Mouse (Mus musculus): ENCODE data around the gene Spata31d1b.
"Not testable (repeated sequence)": the region's sequence is repeated elsewhere in the genome, so short reads cannot be mapped to it uniquely, and the experiment has no call there.

Spata31d1b gene

DNA sequence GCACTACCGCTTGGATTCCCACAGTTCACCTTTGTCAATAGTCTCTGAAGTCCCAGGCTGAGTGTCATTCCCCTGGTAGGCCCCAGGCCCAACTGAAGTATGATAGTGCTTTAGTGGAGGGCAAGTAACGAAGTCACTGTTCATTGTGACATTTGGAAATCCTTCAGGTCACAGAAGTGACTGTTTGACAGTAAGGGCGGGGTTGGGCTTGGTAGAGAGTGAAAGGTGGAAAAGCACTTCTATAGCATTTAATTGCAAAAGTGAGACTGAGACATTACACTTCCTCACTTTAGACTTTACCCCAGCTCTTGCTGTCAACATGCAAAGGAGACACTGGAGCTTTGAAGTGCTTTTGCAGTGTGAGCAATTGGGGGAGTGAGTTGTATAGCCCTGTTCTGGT lies 18.1 kb upstream of the Spata31d1b start, which contains the start of gene 4921517D22Rik:
TSS of gene 4921517D22Rik (minus strand) at position 101 of the 400 bp plus-strand sequence.
- no peak for DNase-seq (ENCODE audit: low read depth, low spot score)

DNA sequence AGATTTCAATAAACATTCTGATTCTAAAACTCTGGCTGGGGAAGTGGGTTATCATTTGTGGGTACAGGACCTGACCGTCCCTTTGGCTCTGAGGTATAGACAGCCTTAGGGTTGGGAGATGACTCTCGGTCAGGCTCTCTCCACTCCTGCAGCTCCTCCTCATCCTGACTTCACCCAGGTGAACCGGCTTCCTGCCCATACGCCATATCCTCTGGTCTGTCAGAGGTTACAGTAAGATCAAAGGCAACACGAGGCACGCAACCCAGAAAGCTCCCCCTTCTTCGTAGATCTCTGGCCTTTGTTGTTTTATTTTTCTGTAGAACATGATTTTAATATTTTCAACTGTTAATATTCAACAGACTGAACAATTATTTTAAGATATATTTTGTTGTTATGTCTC lies 16.3 kb upstream of the Spata31d1b start:
- peak; percentile 51 for DNase-seq (ENCODE audit: low read depth, low spot score)

DNA sequence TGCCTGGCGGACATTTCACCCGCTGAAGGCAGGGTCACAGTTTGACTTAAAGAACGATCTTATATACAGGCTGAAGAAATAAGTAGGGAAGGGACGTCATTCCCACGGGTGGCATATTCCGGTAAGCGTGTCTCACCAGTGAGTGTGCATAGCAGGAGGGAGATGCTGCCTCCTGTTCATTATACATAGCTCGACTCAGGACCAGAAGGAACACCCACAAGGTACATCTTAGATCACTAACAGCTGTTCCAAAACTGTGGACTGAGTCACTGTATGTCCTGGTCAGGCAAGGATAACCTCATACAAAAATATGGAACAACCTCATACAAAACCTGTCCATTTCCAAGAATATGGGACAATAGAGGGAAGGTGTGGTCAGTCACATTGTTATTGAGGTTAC lies 13.0 kb upstream of the Spata31d1b start:
- no peak for DNase-seq (ENCODE audit: low read depth, low spot score)

DNA sequence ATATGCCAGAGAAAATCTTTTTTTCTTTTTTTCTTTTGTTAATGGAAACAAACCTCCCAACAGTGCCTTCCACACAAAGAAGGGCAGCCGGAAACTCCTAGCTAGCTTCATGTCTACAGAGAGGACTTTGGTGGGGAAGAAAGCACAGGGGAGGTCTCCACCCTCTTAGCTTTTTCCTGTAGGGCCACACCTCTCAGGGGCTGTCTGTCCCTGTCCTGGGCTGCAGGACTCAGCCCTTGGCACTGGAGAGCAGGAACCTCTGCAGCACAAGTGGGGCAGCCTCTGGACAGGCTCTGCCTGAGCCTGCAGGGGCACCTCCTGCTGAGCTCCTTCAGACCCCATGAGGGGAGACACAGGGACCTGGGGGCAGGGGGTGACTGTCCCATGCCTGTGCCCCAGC lies 11.9 kb upstream of the Spata31d1b start:
- not testable (repeated sequence) for DNase-seq (ENCODE audit: low read depth, low spot score)

DNA sequence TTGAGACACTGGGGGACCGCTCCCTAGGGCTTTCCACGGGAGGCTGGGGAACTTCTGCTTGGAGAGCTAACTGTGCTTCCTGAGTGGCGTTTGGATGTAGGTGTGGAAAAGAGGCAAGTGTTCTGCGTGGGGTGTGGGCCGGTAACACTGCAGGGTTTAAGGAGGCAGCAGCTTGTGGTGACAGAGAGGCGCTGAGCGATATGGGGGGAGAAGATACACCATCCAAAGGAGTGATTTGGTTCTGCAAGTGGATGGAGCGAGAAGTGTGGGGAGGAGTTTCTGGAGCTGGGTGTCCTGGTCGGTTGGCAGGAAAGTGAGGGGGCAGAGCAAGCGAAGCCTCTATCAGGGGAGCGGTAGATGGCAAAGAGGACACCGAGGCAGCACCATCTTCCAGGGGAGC lies 8.6 kb upstream of the Spata31d1b start:
- DNase-seq (ENCODE audit: low read depth, low spot score): no peak

DNA sequence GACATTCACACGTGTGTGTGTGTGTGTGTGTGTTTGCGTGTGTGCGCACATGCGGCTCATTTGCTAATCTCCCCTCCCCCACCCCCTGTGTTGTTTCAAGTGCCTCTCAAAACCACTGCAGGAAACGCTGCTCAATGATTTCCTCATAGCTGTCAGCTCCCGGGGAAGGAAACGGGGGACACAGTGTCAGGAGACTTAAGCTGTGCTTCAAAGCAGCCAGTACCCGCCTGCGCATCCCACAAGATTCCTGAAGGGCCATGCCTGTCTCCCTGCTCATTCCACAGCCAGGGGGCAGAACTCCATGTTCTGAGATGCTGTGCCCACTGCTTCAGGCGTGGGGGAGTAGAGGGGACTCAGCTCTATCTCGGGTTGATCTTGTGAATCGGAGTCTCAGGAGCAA lies 7.5 kb upstream of the Spata31d1b start:
- peak; percentile 80 for DNase-seq (ENCODE audit: low read depth, low spot score)

DNA sequence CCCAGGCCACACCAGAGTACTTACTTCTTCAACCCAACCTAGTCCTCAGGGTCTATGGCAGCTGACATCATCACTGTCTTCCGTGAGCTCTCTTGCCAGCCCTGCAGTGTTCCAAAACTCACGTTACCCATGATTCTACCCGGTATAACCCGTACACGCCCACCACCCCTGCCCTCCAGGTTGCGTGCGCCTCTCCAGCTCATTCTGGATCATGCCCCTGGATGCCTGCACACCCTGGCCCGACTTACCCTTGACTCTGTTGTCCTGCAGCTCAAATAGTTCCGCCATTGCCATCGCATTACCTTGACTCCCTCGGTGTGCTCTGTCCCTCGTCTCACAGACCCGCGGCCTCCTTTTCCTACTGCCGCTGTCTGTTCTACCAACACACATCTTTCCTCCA lies 1.9 kb upstream of the Spata31d1b start, which contains the start of gene Spata31d1a:
TSS of gene Spata31d1a (minus strand) at position 101 of the 400 bp plus-strand sequence.
- DNase-seq (ENCODE audit: low read depth, low spot score): no peak

DNA sequence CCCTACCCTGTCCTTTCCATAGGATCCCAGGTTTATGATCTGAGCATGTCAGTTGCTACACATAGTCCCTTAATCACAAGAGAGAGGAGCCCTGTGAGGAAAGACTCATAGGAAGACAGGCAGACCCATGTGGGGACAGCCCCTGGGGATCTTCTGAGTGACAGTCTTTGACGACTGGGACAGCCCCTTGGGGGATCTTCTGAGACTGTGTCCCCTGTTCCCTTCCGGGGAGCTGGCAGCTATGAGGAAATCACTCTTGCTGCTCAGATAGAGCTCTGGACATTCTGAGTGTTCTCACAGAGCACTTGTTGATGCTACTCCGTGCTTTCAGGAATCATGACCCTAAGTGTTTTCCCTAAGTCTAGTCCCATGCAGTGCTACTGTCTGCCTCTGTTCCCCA lies 1.6 kb downstream of the Spata31d1b start:
- DNase-seq (ENCODE audit: low read depth, low spot score): peak; percentile 42

DNA sequence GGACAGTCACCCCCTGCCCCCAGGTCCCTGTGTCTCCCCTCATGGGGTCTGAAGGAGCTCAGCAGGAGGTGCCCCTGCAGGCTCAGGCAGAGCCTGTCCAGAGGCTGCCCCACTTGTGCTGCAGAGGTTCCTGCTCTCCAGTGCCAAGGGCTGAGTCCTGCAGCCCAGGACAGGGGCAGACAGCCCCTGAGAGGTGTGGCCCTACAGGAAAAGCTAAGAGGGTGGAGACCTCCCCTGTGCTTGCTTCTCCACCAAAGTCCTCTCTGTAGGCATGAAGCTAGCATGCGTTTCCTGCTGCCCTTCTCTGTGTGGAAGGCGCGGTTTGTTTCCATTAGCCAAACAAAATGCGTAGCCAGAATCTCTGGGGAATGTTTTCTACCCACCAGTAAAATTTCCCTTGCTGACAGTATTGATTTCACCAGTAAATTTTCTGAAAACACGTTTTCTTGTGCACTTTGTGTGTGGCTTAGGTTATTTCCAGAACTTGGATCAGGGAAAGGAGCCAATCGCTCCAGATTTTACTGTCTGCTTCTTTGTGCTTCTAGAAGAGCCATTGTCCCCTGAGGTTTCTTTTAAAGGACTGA lies 6.9 kb downstream of the Spata31d1b start:
- DNase-seq (ENCODE audit: low read depth, low spot score): peak; percentile 24

DNA sequence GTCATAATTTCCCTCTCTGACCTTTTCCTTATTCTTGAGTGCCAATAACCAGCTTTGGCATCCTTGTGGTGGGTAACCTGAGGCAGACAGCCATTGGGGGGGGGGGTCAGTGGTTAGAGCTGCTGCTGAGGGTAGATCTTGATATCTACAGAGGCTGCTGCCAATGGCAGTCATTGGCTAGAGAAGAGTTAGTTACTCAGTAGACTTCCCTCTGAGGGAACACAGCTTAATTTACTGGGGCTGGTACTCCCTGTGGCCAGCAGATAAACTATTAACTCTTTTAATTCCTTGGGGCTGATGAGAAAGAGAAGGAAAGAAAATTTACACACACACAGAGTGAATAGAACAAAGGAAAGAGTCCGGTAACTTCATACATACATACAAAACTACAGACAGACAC lies 7.4 kb downstream of the Spata31d1b start:
- no peak for DNase-seq (ENCODE audit: low read depth, low spot score)

DNA sequence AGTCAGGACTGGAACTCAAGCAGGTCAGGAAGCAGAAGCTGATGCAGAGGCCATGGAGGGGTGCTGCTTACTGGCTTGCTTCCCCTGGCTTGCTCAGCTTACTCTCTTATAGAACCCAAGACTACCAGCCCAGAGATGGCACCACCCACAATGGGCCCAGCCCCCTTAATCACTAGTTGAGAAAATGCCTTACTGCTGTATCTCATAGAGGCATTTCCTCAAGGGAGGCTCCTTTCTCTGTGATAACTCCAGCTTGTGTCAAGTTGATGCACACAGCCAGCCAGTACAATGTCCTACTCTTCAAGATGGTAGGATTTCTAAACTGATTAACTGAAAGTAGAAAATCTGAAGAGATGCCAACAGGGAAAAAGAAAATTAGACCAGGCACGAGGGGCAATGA lies 10.0 kb downstream of the Spata31d1b start:
- not testable (repeated sequence) for DNase-seq (ENCODE audit: low read depth, low spot score)

DNA sequence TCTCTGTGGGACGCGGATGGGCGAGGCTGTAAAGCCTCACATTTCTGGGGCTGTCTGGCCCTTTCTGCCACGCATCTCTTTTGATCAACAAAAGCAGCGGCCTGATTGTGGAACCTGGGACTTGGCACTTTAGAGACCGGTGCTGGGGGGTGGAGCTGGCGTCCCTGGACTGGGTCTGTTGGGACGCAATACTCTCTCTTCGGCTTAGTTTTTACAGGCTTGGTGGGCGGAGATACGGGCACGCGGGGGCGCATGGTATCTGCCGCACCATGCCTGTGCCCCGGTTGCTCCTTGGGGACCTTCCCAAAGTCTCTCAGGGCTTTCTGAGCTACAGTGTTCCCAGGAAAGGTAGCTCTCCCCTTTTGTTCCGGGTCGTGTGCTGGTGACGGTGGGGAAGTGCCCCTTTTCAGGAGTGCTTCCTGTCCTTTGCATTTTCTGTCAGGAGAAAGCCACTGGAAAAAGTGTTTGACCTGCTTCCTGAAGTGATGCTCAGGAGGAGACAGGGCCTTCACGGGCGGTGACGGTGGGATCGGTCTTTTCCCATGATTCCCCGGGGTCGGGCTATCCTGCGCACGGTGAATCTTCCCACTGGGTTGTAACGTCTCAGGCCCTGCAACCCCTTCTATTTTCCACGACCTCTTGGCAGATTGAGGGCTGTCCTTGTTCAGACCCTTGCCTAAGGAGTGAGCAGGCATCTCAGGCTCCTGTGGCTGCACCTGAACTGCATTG lies 14.2 kb downstream of the Spata31d1b start:
- DNase-seq (ENCODE audit: low read depth, low spot score): no peak

DNA sequence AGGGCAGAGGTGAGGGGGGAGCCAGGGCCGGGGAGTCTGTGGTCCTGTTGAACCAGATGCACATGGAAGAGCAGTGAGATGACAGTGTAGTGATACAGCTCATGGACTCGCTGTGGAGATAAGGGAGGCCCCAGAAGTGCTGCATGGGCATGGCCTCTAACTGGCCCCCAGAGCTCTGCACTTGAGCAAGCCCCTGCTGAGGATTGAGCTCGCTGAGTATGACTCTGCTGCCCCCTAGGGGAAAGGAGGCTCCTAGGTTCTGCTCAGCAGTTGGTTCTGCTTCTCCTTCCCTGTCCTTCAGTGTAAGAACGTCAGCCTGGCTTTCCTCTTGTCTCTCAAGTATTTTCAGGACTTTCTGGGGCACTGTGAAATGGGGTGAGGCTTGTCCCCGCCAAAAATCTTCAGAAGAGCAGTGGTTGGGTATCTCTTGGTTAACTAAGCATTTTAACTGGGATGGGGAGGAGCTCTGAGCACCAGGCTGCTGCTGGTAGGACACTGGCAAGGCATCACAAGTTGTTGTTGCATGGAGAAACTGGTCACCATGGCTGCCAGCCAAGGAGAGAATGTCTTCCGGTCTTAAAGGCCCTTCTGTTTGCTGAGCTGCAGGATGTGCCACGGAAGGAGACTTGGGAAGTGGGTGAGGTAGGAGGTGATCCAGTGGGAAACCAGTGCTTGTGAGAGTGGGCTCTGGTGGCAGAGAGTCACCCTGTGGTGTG lies 16.5 kb downstream of the Spata31d1b start:
- peak; percentile 75 for DNase-seq (ENCODE audit: low read depth, low spot score)

DNA sequence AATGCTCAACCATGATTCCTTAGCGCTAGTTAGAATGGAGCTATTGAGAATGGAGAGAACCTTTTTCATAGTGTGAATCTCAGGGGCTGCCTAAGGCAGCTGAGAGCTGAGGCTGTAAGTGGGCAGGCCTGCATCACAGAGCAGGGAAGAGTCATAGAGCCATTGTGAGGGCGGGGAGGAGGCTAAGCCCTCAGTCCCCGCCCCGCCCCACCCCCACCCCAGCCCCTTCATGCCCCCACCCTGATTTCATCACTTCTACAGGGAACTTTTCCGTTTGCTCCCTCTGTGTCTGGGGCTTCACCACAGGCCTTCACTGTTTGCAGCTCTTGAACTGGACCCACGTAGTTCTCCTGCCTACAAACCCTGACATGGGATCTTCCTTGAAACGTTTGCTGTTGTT lies 19.6 kb downstream of the Spata31d1b start, which contains the start of gene Spata31d1d:
TSS of gene Spata31d1d (minus strand) at position 101 of the 400 bp plus-strand sequence.
- no peak for DNase-seq (ENCODE audit: low read depth, low spot score)

DNA sequence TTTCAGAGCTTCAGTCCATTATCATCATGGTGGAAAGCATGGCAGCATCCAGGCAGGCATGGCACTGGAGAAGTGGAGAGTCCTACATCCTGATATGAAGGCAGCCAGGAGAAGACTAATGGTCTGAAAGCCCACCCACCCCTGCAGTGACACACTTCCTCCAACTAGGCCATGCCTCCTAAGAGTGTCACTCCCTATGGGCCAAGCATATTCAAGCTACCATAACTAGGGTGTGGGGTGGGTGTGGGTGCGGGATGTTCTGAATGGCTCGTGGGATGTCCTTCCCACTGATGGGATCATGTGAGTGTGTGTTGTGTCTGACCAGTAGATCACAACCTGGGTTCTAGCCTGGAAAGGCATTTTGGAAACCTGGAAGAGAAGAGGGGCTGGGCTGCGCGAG lies 21.9 kb downstream of the Spata31d1b start:
- no peak for DNase-seq (ENCODE audit: low read depth, low spot score)

DNA sequence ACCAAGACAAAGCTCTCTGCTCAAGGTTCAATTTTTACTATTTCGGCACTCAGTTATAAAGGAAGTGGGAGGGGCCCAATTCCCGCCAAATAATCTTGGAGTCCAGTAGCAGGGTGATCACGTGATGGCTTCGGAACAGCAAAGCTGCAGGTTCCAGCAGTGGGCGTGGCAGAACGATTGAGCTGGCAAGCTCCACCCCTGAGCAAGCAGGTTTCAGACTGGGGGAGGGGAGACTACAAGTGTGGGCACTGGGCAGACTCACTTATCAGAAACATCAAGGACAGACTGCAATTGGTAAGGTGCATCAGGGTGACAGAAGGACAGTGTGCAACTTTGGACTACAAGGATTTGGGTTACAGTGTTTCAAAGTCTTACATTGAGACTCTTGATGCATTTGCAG lies 22.3 kb downstream of the Spata31d1b start:
- not testable (repeated sequence) for DNase-seq (ENCODE audit: low read depth, low spot score)

DNA sequence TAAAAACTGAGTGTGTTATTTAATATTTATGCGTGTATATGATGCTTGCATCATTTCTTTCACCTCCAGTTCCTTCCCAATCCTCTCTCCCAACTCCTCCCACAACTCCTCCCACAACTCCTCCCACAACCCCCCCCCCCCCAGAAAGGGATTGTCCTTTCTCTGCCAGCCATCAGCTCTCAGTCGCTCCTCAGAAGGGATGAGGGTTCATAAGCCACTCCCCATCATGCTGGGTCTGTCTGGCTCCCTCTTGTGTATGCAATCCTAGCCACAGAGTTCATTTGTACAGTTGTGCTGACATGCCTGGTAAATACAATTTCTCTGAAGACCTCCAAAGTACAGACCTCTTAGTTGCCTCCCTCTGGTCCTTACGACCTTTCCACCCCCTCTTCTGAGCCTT lies 23.1 kb downstream of the Spata31d1b start:
- peak; percentile 20 for DNase-seq (ENCODE audit: low read depth, low spot score)

DNA sequence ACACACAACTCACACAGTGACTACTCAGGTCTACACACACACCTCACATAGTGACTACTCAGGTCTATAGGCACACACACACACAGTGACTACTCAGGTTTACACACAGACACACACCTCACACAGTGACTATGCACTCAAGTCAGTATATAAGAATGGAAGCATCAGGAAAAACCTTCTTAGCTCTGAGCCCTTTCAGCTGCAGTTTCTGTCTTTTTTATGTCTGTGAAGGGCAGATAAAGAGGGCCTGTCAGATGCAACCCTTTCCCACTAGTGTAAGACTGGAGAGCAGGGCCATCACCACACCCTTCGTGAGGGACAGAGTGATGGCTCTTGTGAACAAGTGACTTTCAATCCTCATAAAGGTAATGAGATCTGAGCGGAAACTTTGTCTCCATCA lies 26.4 kb downstream of the Spata31d1b start:
- no peak for DNase-seq (ENCODE audit: low read depth, low spot score)

DNA sequence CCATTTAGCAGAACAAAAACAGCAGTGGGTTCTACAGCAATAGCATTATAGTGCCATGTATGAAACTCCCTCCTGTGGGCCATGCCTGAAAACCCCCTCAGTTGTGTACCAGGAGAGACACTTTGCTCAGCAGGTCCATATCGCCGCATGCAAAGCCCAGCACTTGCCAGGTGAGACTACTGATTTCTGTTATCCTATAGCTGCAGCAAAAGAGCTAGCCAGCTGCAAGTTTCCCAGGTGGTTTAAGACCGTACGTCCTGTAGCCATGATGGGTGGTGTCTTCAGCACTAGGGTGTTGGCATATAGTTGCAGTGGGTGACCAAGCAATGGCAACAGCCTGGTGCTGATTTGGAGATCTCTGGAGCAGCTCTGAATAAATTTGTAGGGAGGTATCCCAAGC lies 27.3 kb downstream of the Spata31d1b start:
- DNase-seq (ENCODE audit: low read depth, low spot score): no peak

DNA sequence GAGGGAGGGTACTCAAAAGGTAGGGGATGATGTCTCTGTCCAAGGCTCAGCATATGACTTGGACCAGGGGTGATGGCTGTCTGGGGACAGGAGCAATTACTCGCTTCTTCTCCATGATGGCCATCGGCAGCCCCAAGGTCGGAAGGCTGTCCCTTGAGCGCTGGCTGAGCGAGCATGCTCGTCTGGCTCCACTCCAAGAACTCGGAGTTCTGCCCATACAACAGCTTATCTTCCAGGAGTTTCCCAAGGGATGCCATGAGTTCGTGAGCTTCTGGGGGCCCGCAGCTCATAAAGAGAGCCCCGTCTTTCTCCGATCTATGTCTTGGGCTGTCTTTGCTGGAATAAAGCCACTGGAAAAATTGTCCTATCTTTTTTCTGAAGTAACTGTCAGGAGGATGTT lies 29.0 kb downstream of the Spata31d1b start:
- DNase-seq (ENCODE audit: low read depth, low spot score): no peak

DNA sequence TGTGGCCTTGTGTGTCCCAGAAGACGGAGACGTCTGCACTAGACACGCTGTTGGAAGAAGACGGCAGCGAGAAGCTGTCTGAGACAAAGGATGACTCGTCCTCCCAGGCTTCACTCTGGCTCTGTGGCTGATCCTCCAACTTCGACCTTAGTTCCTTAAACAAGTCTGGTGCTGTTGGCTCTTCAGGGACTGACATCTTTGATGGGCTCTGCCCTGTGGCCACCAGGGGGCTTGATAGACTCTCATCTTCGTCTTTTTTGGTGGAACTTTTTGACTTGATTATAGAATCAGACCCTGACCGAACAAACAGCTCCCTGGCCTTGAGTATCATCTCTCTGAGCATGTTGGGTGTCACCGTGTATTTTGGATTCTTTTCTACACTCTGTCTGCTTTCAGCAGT lies 29.6 kb downstream of the Spata31d1b start:
- DNase-seq (ENCODE audit: low read depth, low spot score): peak; percentile 12

DNA sequence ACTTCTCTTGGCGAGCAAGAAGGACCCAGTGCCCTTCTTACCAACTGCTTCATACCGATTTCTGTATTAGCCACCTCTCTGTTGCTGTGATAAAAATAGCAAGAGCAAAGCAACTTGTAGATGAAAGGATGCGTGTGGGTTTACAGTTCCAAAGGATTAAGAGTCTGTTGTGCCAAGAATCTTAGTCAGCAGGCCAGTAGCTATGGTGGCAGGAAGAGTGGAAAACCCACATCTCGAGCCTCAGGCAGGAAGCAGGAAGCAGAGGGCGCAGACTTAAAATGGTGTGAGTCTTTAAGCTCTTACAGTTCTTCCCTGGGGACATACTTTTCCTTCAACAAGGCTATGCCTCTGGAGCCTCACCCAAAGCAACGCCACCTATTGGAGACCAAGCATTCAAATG lies 33.4 kb downstream of the Spata31d1b start:
- DNase-seq (ENCODE audit: low read depth, low spot score): no peak

DNA sequence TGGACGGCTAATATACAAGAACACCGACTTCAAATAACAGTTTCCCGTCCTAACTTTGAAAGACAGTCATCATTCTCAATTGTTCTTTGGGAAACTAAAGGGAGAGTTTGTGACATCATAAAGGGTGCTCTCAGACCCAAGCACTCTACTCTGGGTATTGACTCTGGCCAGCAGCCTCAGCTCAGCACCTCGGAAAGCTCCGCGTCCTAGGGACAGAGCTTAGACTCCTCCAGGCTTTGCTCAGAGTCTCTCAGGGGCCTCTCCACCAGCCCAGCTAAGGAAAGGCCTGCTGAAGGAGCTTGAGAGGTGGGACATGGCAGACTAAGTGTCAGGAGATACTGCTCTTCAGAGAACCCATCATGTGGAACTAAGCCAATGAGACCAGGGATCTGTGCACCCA lies 34.1 kb downstream of the Spata31d1b start:
- no peak for DNase-seq (ENCODE audit: low read depth, low spot score)

All from CD4-positive helper T cell, adult 2 months (primary cell).